Mouse (Mus musculus): Measurements from ENCODE around the gene Abhd14b. TPM values are rescaled to one million over a fixed set of nuclear protein-coding genes. Genes with fewer than 3 reads are reported as not detected.
A peak's percentile ranks its signal among the peaks of the same experiment; 100 is the strongest.

Abhd14b gene
- total RNA-seq, 2 experiments from 2014 or later = 4.7 to 4.8 TPM

GRCm38 (mm10) chr9:106460401-106461025 is 13.3 kb downstream of the Abhd14b start:
- no peak for DNase-seq

GRCm38 (mm10) chr9:106461026-106461415 is 13.8 kb downstream of the Abhd14b start:
- DNase-seq = no peak

GRCm38 (mm10) chr9:106461641-106462429 is 14.6 kb downstream of the Abhd14b start:
- no peak for DNase-seq

- DNase-seq = no peak
Measured at GRCm38 (mm10) chr9:106462430-106462800, 15.2 kb downstream of the Abhd14b start.

- DNase-seq = no peak
Measured at GRCm38 (mm10) chr9:106463122-106464063, 16.1 kb downstream of the Abhd14b start.

GRCm38 (mm10) chr9:106464751-106465541 is 17.7 kb downstream of the Abhd14b start:
- peak; percentile 62 for DNase-seq

GRCm38 (mm10) chr9:106465571-106466200 is 18.4 kb downstream of the Abhd14b start, which contains the start of gene Gpr62:
TSS of gene Gpr62 (minus strand) at chr9:106465938.
- DNase-seq = peak; percentile 53

GRCm38 (mm10) chr9:106466721-106467120 is 19.5 kb downstream of the Abhd14b start:
- DNase-seq = no peak

- DNase-seq = no peak
Measured at GRCm38 (mm10) chr9:106467746-106468145, 20.5 kb downstream of the Abhd14b start.

GRCm38 (mm10) chr9:106469317-106469716 is 22.1 kb downstream of the Abhd14b start:
- DNase-seq = peak; percentile 6

GRCm38 (mm10) chr9:106469776-106470175 is 22.5 kb downstream of the Abhd14b start:
- DNase-seq = peak; percentile 5

GRCm38 (mm10) chr9:106470991-106471750 is 23.9 kb downstream of the Abhd14b start:
- DNase-seq = peak; percentile 10

GRCm38 (mm10) chr9:106471892-106472291 is 24.6 kb downstream of the Abhd14b start:
- peak; percentile 75 for DNase-seq

GRCm38 (mm10) chr9:106472321-106472720 is 25.1 kb downstream of the Abhd14b start:
- DNase-seq = peak; percentile 45

GRCm38 (mm10) chr9:106473081-106473752 is 26.0 kb downstream of the Abhd14b start:
- peak; percentile 29 for DNase-seq

GRCm38 (mm10) chr9:106473753-106474105 is 26.5 kb downstream of the Abhd14b start:
- no peak for DNase-seq

GRCm38 (mm10) chr9:106474456-106474855 is 27.2 kb downstream of the Abhd14b start:
- DNase-seq = peak; percentile 78

GRCm38 (mm10) chr9:106475046-106475445 is 27.8 kb downstream of the Abhd14b start:
- peak; percentile 44 for DNase-seq

- no peak for DNase-seq
Measured at GRCm38 (mm10) chr9:106475663-106476001, 28.4 kb downstream of the Abhd14b start, which contains the start of gene Rrp9. TSS of gene Rrp9 (plus strand) at chr9:106475963.
